9 mouse cellular contexts compared by ENCODE assay signal in the genomic region with DNA sequence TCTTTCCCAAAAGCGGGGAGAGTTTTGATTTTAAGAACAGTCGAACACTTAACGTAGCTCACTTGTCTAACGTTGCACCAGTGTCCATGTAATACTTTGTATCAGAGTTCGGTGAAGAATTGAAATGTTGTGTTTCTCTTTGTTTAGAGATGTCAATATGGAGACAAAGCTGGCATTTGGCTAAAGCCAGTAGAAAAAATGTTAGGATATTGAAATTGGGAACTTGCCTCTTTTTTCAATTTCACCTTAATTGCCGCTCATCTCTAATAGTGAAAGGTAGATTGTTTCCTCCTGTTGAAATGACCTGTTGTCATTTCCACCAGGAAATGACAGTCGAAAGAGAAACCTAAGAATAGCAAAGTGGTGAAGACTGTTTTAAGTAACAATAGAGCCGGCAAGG. TPM values are rescaled to one million over a fixed set of nuclear protein-coding genes. Genes with fewer than 3 reads are reported as not detected.
DNase-seq lines count a peak whose midpoint lies in the region; ATAC-seq and TF ChIP-seq lines count a peak whose summit lies in the region.
"Had no signal": no experiment of that assay in that cellular context is flagged by ENCODE, and none has a peak within 500 bp of the region (broad histone marks: within the 10 kb centered on the region; RNA-seq: fewer than 3 reads in every experiment).

No protein-coding gene starts in this region.

- peak overlapping the region; percentile 92 for H3K9ac ChIP-seq in heart, embryonic 12.5 days
- peak overlapping the region; percentile 76 for H3K9ac ChIP-seq in forebrain, postnatal 0 days
- H3K9ac ChIP-seq in liver, postnatal 0 days (replicated peaks) = peak overlapping the region; percentile 82

- H3K27me3 ChIP-seq in heart, embryonic 12.5 days (replicated peaks) = no peaks in the 10 kb centered on the region
- H3K27me3 ChIP-seq in E14TG2a.4 (ENCODE audit: insufficient read depth, low read length) = no peaks in the 10 kb centered on the region
- no peaks in the 10 kb centered on the region for H3K27me3 ChIP-seq in forebrain, postnatal 0 days (ENCODE audit: insufficient read depth, low read length)
- H3K27me3 ChIP-seq in liver, postnatal 0 days (ENCODE audit: insufficient read depth, low read length) = no peaks in the 10 kb centered on the region

- ATAC-seq in heart, embryonic 12.5 days (ENCODE audit: insufficient number of reproducible peaks, low FRiP score) = no peak
- no peak for ATAC-seq in forebrain, postnatal 0 days
- no peak for ATAC-seq in liver, postnatal 0 days

- H3K36me3 ChIP-seq in heart, embryonic 12.5 days = peaks cover 52% of the 10 kb centered on the region
- peaks cover 63% of the 10 kb centered on the region for H3K36me3 ChIP-seq in E14TG2a.4 (ENCODE audit: insufficient read depth, low read length)
- H3K36me3 ChIP-seq in forebrain, postnatal 0 days (ENCODE audit: insufficient read depth) = peaks cover 18% of the 10 kb centered on the region; the same call in 1 of the 2 replicates
- H3K36me3 ChIP-seq in liver, postnatal 0 days (replicated peaks; ENCODE audit: insufficient read depth, low read length) = peaks cover 29% of the 10 kb centered on the region

- no peak for TF ChIP-seq CTCF in E14TG2a.4 (conservative IDR thresholded peaks at IDR 0.05; ENCODE audit: low read length)
- no peak for TF ChIP-seq CTCF in forebrain, postnatal 0 days (IDR thresholded peaks at IDR 0.05; ENCODE audit: low read depth)
- no peak for TF ChIP-seq CTCF in liver, postnatal 0 days (IDR thresholded peaks at IDR 0.05; ENCODE audit: low read depth)

- no peak for TF ChIP-seq EP300 in liver, postnatal 0 days (IDR thresholded peaks at IDR 0.05; ENCODE audit: low read depth)

- H3K4me1 ChIP-seq in heart, embryonic 12.5 days (replicated peaks) = peaks cover 18% of the 10 kb centered on the region
- peaks cover 31% of the 10 kb centered on the region for H3K4me1 ChIP-seq in E14TG2a.4 (replicated peaks; ENCODE audit: low read depth, low read length)
- H3K4me1 ChIP-seq in forebrain, postnatal 0 days (ENCODE audit: insufficient read depth) = peaks cover 7% of the 10 kb centered on the region
- H3K4me1 ChIP-seq in liver, postnatal 0 days (ENCODE audit: insufficient read depth) = peaks cover 10% of the 10 kb centered on the region

- no peak overlapping the region for H3K27ac ChIP-seq in heart, embryonic 12.5 days (ENCODE audit: poor library complexity, severe bottlenecking)
- no peak overlapping the region for H3K27ac ChIP-seq in forebrain, postnatal 0 days (ENCODE audit: low read depth, low read length)
- H3K27ac ChIP-seq in liver, postnatal 0 days (ENCODE audit: low read depth) = no peak overlapping the region

- H3K9me3 ChIP-seq in heart, embryonic 12.5 days (replicated peaks) = no peaks in the 10 kb centered on the region
- H3K9me3 ChIP-seq in E14TG2a.4 (ENCODE audit: low read length) = no peaks in the 10 kb centered on the region
- H3K9me3 ChIP-seq in forebrain, postnatal 0 days (ENCODE audit: low read length) = no peaks in the 10 kb centered on the region
- no peaks in the 10 kb centered on the region for H3K9me3 ChIP-seq in liver, postnatal 0 days (ENCODE audit: low read length)

- peak overlapping the region; percentile 74 for H3K4me2 ChIP-seq in heart, embryonic 12.5 days
- peak overlapping the region; percentile 70 for H3K4me2 ChIP-seq in forebrain, postnatal 0 days (ENCODE audit: low read depth)
- peak overlapping the region; percentile 79 for H3K4me2 ChIP-seq in liver, postnatal 0 days (ENCODE audit: low read depth, low read length)

- H3K4me3 ChIP-seq in heart, embryonic 12.5 days = peak overlapping the region; percentile 94
- peak overlapping the region; percentile 95 for H3K4me3 ChIP-seq in E14TG2a.4 (replicated peaks; ENCODE audit: low read length)
- peak overlapping the region; percentile 79 for H3K4me3 ChIP-seq in forebrain, postnatal 0 days (ENCODE audit: low read depth, low read length)
- peak overlapping the region; percentile 83 for H3K4me3 ChIP-seq in liver, postnatal 0 days (ENCODE audit: low read depth, low read length)

- WGBS in heart, embryonic 12.5 days = 52% methylated on average over 8 of the region's 8 CpGs
- WGBS in forebrain, postnatal 0 days = 70% methylated on average over 8 of the region's 8 CpGs
- WGBS in liver, postnatal 0 days (ENCODE audit: insufficient replicate concordance) = 47% methylated on average over 8 of the region's 8 CpGs

- no peak for DNase-seq in heart, adult 9 months (ENCODE audit: low spot score in 2 of 2)
- no peak for DNase-seq in forebrain, postnatal 0 days
- DNase-seq in liver, postnatal 0 days = no peak
- no peak for DNase-seq in embryo, embryonic 11 days
- no peak for DNase-seq in thymus, postnatal 0 days (ENCODE audit: low spot score)
- DNase-seq in cerebellum, postnatal 36 days = no peak

RNA-seq across cellular contexts. Expression of gene Pfdn5, which starts 1.0 kb away (rescaled TPM):
- polyA plus RNA-seq in heart, embryonic 12.5 days (2016; fragmentation: Nextera tagmentation; extraction: Ambion mirVana) = 267 and 273 TPM in 2 replicates
- 177 and 262 TPM in 2 replicates for total RNA-seq in forebrain, postnatal 0 days (2014; rRNA removed)
- 518 and 621 TPM in 2 replicates for polyA plus RNA-seq in forebrain, postnatal 0 days (2015; fragmentation: Nextera tagmentation; extraction: Ambion mirVana)
- 172 and 179 TPM in 2 replicates for polyA plus RNA-seq in liver, postnatal 0 days (2015; fragmentation: Nextera tagmentation; extraction: Ambion mirVana)
- polyA plus RNA-seq in thymus, postnatal 0 days (2015; fragmentation: Nextera tagmentation; extraction: Ambion mirVana) = 446 and 454 TPM in 2 replicates

RNA-seq across cellular contexts. Expression of gene Myg1, which starts 4.6 kb away (rescaled TPM):
- 58.8 and 60.7 TPM in 2 replicates for polyA plus RNA-seq in heart, embryonic 12.5 days (2016; fragmentation: Nextera tagmentation; extraction: Ambion mirVana)
- 46.4 and 54.2 TPM in 2 replicates for total RNA-seq in forebrain, postnatal 0 days (2014; rRNA removed)
- polyA plus RNA-seq in forebrain, postnatal 0 days (2015; fragmentation: Nextera tagmentation; extraction: Ambion mirVana) = 80.2 and 85.7 TPM in 2 replicates
- polyA plus RNA-seq in liver, postnatal 0 days (2015; fragmentation: Nextera tagmentation; extraction: Ambion mirVana) = 28.1 and 30.8 TPM in 2 replicates
- polyA plus RNA-seq in thymus, postnatal 0 days (2015; fragmentation: Nextera tagmentation; extraction: Ambion mirVana) = 94.7 and 107 TPM in 2 replicates

RNA-seq across cellular contexts. Expression of gene Aaas, which starts 23.7 kb away (rescaled TPM):
- polyA plus RNA-seq in heart, embryonic 12.5 days (2016; fragmentation: Nextera tagmentation; extraction: Ambion mirVana) = 53.8 and 55.8 TPM in 2 replicates
- total RNA-seq in forebrain, postnatal 0 days (2014; rRNA removed) = 25.5 and 27.9 TPM in 2 replicates
- polyA plus RNA-seq in forebrain, postnatal 0 days (2015; fragmentation: Nextera tagmentation; extraction: Ambion mirVana) = 31.6 and 33.4 TPM in 2 replicates
- polyA plus RNA-seq in liver, postnatal 0 days (2015; fragmentation: Nextera tagmentation; extraction: Ambion mirVana) = 15.6 and 18.8 TPM in 2 replicates
- 56.8 and 61.7 TPM in 2 replicates for polyA plus RNA-seq in thymus, postnatal 0 days (2015; fragmentation: Nextera tagmentation; extraction: Ambion mirVana)

RNA-seq across cellular contexts. Expression of gene Espl1, which starts 30.8 kb away (rescaled TPM):
- 24.0 and 26.1 TPM in 2 replicates for polyA plus RNA-seq in heart, embryonic 12.5 days (2016; fragmentation: Nextera tagmentation; extraction: Ambion mirVana)
- 2.7 and 9.6 TPM in 2 replicates for total RNA-seq in forebrain, postnatal 0 days (2014; rRNA removed)
- polyA plus RNA-seq in forebrain, postnatal 0 days (2015; fragmentation: Nextera tagmentation; extraction: Ambion mirVana) = 1.5 and 2.3 TPM in 2 replicates
- polyA plus RNA-seq in liver, postnatal 0 days (2015; fragmentation: Nextera tagmentation; extraction: Ambion mirVana) = 7.3 and 7.8 TPM in 2 replicates
- polyA plus RNA-seq in thymus, postnatal 0 days (2015; fragmentation: Nextera tagmentation; extraction: Ambion mirVana) = 17.7 and 18.0 TPM in 2 replicates

RNA-seq across cellular contexts. Expression of gene Sp7, which starts 40.1 kb away (rescaled TPM):
- polyA plus RNA-seq in heart, embryonic 12.5 days (2016; fragmentation: Nextera tagmentation; extraction: Ambion mirVana) = 0.34 and 0.58 TPM in 2 replicates
- 0.92 and 2.1 TPM in 2 replicates for total RNA-seq in forebrain, postnatal 0 days (2014; rRNA removed)
- 0.30 and 0.35 TPM in 2 replicates for polyA plus RNA-seq in forebrain, postnatal 0 days (2015; fragmentation: Nextera tagmentation; extraction: Ambion mirVana)
- not detected in 2 replicates for polyA plus RNA-seq in liver, postnatal 0 days (2015; fragmentation: Nextera tagmentation; extraction: Ambion mirVana)
- polyA plus RNA-seq in thymus, postnatal 0 days (2015; fragmentation: Nextera tagmentation; extraction: Ambion mirVana) = 0.10 and 0.13 TPM in 2 replicates
- total RNA-seq: common myeloid progenitor, adult 5-6 weeks had no signal
